Comparison of ENCODE assay signal across 14 mouse cellular contexts in genomic region chr9:61199077-61199753, GRCm38 (mm10).
A peak's percentile ranks its signal among the peaks of the same experiment; 100 is the strongest.
DNase-seq lines count a peak whose midpoint lies in the region; ATAC-seq lines count a peak whose summit lies in the region.
"Had no signal": no experiment of that assay in that cellular context is flagged by ENCODE, and none has a peak within 500 bp of the region (broad histone marks: within the 10 kb centered on the region; RNA-seq: fewer than 3 reads in every experiment).

No protein-coding gene starts in this region.

- DNase-seq in kidney, postnatal 25 days = no peak
- peak; percentile 80 for DNase-seq in A20 (ENCODE audit: low read depth, low spot score)
- peak; percentile 80 for DNase-seq in adrenal gland, adult 2 months
- peak; percentile 42 for DNase-seq in forelimb bud, embryonic 11.5 days (ENCODE audit: low read depth, low spot score)
- no peak for DNase-seq in layer of hippocampus, adult 8-10 months (ENCODE audit: low spot score in 2 of 2)
- DNase-seq in gastrocnemius, postnatal 14 days = no peak
- DNase-seq: cerebellum, adult 11 months; heart, postnatal 36 days; kidney, adult 9 months; liver, postnatal 0 days; thymus, postnatal 36 days had no signal

- intact Hi-C loops in gastrocnemius, postnatal 14 days (cut with DNase I; ENCODE audit: low total_unique reads) = no loop called here

- peaks cover 27% of the 10 kb centered on the region; the same call in 1 of the 2 replicates for H3K27me3 ChIP-seq in kidney, embryonic 15.5 days
- H3K27me3 ChIP-seq: Patski had no signal

- H3K27ac ChIP-seq in kidney, embryonic 15.5 days = peak overlapping the region; percentile 79

- H3K9ac ChIP-seq in kidney, embryonic 15.5 days = no peak overlapping the region
- H3K9ac ChIP-seq: limb, embryonic 13.5 days; liver, postnatal 0 days had no signal

- H3K9me3 ChIP-seq in kidney, embryonic 15.5 days (replicated peaks) = no peaks in the 10 kb centered on the region
- H3K9me3 ChIP-seq: limb, embryonic 13.5 days had no signal

- no peak overlapping the region for H3K4me3 ChIP-seq in kidney, embryonic 15.5 days (replicated peaks)
- H3K4me3 ChIP-seq: limb, embryonic 13.5 days had no signal

- H3K36me3 ChIP-seq in kidney, embryonic 15.5 days = no peaks in the 10 kb centered on the region
- H3K36me3 ChIP-seq: limb, embryonic 13.5 days had no signal

- no peak overlapping the region for H3K4me2 ChIP-seq in kidney, embryonic 15.5 days
- H3K4me2 ChIP-seq: limb, embryonic 13.5 days had no signal

- 51% methylated on average over 4 of the region's 4 CpGs for WGBS in kidney, embryonic 15.5 days

- ATAC-seq in kidney, embryonic 15.5 days (replicated peaks; ENCODE audit: low FRiP score) = 0 out of 2 replicates have a peak, but pooled peaks have one; percentile 49
- ATAC-seq: liver, postnatal 0 days; Patski had no signal

- peaks cover 23% of the 10 kb centered on the region for H3K4me1 ChIP-seq in kidney, embryonic 15.5 days

Comparison
In these comparisons a context has a peak if more than half of its experiments do, and no peak if none do; other contexts are left out.
1. DNase-seq: peak in A20 (single experiment), adrenal gland, adult 2 months (single experiment) and forelimb bud, embryonic 11.5 days (single experiment); none in kidney, postnatal 25 days (0 of 2), layer of hippocampus, adult 8-10 months (0 of 2) and gastrocnemius, postnatal 14 days (single experiment).